Mouse (Mus musculus): Measurements from ENCODE around the gene Cd93. TPM values are rescaled to one million over a fixed set of nuclear protein-coding genes. Genes with fewer than 3 reads are reported as not detected.
A peak's percentile ranks its signal among the peaks of the same experiment; 100 is the strongest.

Gene Cd93
- total RNA-seq, 4 experiments from 2014 or later, result 30.6 to 48.2 (median 40.0) TPM

DNA sequence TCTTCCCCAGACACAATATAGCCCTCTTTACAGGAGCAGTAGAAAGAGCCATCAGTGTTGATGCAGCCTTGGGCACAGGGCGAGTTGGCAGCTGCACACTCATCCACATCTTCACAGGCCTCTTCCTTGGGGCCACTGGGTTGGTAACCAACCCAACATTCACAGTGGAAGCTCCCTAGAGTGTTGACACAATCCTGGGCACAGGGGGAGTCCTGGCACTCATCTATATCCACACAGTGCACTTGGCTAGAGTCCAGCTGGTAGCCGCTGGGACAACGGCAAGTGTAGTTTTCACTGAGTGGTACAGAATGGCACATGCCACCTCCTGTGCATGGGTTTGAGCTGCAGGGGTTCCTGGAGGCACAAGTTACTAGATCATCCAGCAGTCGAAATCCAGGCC is 1.2 kb downstream of the Cd93 start:
- DNase-seq (ENCODE audit: low spot score), result no peak

- DNase-seq (ENCODE audit: low spot score), result no peak
Observed at GRCm38 (mm10) chr2:148441421-148441820, 1.9 kb downstream of the Cd93 start.

DNA sequence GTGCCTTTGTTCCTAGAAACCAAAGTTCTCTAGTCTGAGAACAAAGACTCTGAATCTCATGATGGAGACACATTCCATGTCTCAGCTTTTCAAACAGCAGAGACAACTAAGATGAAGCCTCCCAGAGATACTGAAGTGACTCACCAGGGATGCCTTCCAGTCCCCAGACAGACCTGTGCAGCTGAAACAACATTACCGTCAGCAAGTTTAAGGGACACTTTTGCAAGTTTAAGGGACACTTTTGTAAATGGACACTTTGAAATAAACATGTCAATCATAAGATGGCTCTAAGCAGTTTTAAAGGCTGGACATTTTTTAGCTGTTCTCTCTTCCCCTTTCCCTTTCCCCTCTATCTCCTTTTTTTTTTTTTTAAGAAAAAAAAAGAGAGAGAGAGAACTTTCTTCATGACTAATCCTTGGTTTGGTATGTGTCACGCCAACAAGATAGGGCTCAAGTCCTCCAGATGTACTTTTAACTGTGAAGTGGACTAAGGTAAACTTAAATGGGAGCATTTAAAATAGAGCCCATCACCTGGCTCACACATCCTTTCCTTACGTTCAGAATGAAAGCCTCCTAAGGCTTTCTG is 3.6 kb downstream of the Cd93 start:
- no peak for DNase-seq (ENCODE audit: low spot score)

DNA sequence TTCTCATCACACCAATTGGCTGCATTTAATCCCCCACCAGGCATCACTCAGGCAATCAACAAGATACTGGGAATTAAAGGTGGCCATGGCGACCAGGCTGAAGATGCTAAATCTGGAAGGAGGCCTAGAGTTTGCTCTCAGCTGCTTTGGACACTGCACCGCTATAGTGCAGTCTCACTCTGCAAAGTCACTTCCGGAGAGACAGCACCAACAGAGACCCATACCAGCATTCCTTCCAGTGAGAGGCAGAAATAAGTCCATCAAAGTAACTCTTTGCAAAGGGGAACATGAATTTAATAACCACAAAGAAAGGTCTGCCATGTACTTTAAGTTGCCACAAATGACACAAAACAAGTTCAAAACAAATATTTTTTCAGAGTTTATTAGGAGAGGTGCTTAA is 7.1 kb downstream of the Cd93 start:
- DNase-seq (ENCODE audit: low spot score), result no peak

- no peak for DNase-seq (ENCODE audit: low spot score)
Observed at GRCm38 (mm10) chr2:148432346-148432745, 11.0 kb downstream of the Cd93 start.

DNA sequence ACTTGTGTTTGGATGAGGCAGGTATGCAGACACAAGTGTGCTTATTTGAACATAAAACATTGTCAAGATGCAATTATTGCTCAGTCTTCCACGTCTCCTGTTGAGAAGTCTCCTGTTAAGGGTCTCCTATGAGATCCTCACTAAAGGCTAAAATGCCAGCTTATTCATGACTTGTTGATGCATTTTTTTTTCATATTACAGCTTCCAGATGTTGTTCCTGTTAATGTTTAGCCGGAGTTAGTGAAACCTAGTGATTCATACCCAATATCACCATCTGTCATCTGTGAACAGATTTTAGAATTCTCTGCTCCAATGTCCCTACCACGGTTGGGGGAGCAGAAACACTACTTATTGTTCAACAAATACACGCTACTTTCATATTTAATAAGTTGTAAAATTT is 12.4 kb downstream of the Cd93 start:
- DNase-seq (ENCODE audit: low spot score), result no peak

- no peak for DNase-seq (ENCODE audit: low spot score)
Observed at GRCm38 (mm10) chr2:148429001-148429505, 14.3 kb downstream of the Cd93 start.

DNA sequence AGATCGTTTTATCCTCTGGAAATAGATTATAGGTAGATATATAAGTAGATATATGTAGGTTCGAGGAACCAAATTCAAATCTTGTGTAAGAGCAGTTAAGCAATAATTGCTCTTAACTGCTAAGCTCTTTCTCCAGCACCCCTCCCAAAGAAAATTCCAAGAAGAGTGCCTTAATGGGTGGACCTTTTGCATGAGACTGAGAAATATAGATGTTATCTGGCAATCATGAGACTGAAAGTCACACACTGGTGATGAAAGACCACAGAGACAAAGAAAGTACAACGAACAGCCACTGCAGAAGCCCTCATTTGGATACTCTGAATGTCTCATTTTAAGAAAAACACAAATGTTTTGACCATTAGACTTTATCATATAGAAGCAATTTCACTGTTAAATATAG is 14.8 kb downstream of the Cd93 start:
- no peak for DNase-seq (ENCODE audit: low spot score)

GRCm38 (mm10) chr2:148427553-148427952 is 15.8 kb downstream of the Cd93 start:
- DNase-seq (ENCODE audit: low spot score), result no peak

DNA sequence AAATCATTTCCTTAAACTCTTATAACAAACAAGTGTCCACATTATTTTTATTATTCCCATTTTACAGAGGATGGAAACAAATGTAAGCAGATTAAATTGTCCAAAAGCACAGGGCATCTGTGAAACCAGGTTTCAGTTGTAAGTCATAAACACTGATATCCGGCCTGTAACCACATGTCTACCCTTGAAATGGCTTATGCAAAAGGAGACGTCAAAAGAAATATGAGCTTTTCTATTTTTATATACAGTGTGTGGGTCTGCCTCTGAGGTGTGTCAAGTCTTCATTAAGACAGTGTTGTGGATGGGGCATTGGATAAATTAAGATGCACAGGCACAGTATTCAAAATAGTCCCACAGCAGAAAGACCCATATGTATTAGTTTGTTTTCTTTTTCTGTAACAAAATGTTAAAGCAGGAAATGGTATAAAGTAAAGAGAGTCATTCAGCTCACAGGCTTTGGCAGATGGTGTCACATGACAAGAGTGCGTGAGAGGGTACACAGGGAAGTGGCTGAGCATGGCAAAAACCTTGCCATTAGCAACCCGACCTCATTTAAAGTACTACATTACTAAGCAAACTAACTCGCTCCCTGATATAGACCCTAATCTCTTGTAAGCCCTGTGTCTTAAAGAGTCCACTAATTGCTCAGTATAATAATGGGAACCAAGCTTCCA is 17.5 kb downstream of the Cd93 start:
- no peak for DNase-seq (ENCODE audit: low spot score)

DNA sequence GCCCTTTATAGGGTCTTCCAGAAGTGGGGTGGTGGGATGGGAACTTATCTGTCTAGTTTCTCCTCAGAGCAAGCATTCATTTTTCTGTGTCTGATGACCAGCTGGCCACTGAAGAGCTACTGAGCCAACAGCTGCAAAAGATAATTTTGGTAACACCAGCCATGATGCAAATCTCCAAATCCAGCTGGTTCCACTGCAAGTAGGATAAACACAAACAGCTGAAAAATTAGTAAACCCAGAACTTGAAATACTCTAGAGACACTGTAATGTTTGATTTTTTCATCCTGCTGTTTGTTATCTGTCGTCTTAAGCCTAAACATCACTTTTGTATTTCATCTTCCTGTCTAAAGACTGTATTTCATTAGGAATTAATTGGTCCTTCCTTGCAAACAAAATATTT is 21.7 kb downstream of the Cd93 start:
- DNase-seq (ENCODE audit: low spot score), result no peak

- no peak for DNase-seq (ENCODE audit: low spot score)
Observed at GRCm38 (mm10) chr2:148421112-148421511, 22.3 kb downstream of the Cd93 start.

DNA sequence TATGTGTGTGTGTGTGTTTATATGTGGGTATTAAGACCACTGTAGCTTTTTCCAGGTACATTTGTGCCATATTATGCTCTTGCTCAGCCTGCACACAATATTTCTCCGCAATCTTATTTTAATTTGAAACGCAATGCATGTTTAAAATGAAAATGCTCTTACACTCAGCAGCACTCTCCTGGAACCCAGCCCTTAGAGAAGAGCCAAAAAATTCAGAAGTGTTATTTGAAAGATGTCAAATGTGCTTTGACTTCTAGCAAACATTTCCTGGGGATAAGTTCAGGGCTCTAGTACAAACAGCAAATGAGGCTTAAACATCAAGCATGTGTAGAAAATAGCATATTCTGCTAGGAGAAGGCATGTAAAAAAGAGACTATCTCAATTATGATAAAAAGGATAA is 23.6 kb downstream of the Cd93 start:
- no peak for DNase-seq (ENCODE audit: low spot score)

DNA sequence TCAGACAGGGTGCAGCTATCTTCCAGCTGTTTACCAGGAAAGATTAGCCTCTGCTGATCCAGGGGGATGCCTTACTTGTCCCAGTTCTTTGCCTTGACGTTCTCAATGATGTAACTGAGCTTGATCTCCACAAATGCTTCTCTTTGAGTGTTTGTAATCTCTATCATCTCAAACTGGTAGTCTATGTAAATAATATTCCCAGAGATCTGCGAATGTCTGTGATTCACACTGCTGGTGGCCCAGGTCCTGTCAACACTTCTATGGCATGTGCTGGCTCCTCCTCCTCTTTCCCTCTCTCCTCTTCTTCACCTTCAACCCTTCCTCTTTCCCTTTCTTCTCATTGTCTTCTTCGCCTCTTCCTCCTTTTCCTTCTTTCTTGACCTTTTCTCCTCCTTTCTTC is 24.2 kb downstream of the Cd93 start:
- DNase-seq (ENCODE audit: low spot score), result no peak

- no peak for DNase-seq (ENCODE audit: low spot score)
Observed at GRCm38 (mm10) chr2:148409821-148410220, 33.5 kb downstream of the Cd93 start.

DNA sequence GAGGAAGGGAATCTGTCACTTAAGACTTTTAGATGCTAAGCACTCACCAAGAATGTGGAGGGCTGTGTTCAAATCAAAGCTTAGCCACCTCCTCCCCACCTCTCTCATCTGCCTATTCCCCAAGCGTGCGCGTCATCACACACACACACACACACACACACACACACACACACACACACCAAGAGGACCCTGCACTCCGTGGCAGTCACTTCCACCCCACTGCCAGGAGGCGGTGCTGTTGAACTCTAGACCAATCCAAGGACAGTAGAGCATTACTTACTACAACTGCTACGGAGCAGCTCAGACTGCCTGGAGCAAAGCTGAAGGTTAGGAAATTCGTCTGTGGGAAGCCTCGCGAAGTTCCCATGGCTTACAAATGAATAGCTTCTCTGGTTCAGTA is 34.2 kb downstream of the Cd93 start:
- DNase-seq (ENCODE audit: low spot score), result peak; percentile 90

DNA sequence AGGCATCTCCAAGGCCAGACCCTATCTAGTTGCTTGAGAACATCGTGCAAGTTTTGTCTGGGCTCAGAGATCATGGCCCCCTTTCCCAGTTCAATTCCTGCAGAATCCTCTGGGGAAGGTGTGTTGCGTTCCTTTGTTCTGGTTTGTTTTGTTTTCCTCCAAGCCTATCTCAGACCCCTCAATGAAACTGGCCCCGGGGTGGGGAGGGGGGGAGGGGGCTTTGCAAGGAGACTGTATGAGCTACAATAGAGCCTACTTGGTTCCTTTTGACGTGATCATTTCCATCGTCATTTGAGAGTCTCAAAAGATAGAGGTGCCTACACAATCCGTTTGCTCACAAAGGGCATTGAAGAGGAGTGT is 34.6 kb downstream of the Cd93 start:
- no peak for DNase-seq (ENCODE audit: low spot score)

DNA sequence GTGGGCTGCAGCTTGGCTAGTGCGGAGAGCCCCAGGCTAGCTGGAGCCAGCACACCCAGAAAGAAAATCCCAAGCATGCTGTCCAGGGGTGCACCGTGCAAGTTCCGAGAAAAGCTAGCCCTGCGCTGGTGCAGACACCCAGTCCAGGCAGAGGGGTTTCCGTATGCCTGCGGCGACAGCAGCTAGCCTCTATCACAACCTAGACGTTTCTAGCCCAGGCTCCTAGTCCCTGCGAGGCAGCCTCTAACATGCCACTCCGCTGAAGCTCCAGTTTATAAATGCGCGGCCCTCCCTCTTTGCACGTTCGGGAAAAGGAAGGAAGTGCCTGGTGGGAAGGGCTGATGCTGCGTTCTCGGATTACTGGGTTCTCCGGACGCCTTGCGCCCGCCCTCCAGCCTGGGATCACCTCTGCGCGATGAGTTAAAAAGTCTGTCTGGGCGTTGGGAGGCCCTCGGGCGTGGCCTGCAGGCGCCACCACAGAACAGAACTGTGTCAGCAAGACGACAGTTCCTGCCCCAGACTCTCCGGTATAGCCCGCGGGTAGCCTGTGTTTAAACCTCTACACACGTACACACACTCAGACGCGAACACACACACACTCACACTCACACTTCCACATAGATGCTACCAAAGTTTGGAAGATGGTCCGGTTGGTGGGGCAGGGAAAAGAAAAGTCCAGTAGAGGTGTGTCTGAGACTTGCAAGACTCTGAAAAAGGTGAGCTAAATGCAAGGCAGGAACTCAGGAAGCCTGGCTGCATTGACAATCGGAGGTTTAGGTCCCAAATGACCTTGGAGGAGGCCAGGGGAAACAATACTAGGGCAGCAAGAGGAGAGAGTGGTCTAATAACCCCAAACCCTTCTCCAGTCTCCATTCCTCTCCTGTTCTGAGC is 35.2 kb downstream of the Cd93 start, which contains the start of gene Thbd:
Gene Thbd, minus strand, starts transcription at position 319 of the 891 bp plus-strand sequence.
- DNase-seq (ENCODE audit: low spot score), result peak; percentile 93

- DNase-seq (ENCODE audit: low spot score), result no peak
Observed at GRCm38 (mm10) chr2:148406971-148407869, 36.1 kb downstream of the Cd93 start.

GRCm38 (mm10) chr2:148406160-148406970 is 37.0 kb downstream of the Cd93 start:
- no peak for DNase-seq (ENCODE audit: low spot score)

DNA sequence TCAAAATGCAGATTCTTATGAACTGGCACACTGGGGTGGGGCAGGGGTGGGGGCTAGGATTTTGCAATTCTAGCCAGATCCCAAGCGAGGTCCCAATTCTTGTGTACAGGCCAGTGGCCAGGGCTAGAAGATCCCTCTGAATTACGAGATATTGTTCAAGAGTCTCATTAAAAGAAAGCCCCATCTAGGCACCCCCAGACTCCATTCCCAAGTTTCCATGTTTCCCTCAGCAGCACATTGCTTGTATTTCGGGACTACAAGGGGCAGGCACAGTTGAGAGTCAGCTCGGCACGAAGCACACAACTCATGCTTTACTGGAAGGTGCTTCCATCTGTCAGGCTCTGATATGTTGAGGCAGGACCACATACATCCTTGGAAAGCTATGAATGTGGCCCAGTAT is 38.5 kb downstream of the Cd93 start:
- no peak for DNase-seq (ENCODE audit: low spot score)
